Mouse (Mus musculus): Measurements from ENCODE around the gene Trp53. TPM values are rescaled to one million over a fixed set of nuclear protein-coding genes. Genes with fewer than 3 reads are reported as not detected.
"Not testable (repeated sequence)": the region's sequence is repeated elsewhere in the genome, so short reads cannot be mapped to it uniquely, and the experiment has no call there.

Gene Trp53
- polyA plus RNA-seq, 1 experiment from 2014 or later: 166 TPM

DNA sequence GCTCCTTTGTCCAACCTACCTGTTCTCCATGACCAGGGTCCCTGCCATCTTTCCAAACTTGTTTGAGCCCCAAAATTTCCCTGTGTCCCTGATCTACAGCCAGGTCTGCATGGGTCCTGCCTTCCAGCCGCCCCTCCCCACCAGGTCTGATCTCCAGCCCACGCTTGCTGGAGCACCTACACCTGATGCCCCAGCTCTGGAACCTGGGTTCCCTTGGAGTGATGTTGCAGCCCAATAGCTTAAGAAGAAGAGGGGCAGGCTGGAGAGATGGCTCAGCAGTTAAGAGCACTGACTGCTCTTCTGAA lies 26.3 kb downstream of the Trp53 start:
- WGBS: 67% methylated on average over 2 of the region's 2 CpGs
- Histone ChIP-seq H3K4me3 (peak overlapping the region; percentile 71), H3K27ac (replicated peaks) (peak overlapping the region; percentile 83), H3K9me3 (replicated peaks) (no peaks in the 10 kb centered on the region), H3K27me3 (ENCODE audit: low read depth, poor library complexity, severe bottlenecking) (peaks cover 38% of the 10 kb centered on the region), H3K36me3 (no peaks in the 10 kb centered on the region), H3K4me1 (peaks cover 21% of the 10 kb centered on the region)
- no peak for DNase-seq (ENCODE audit: low spot score)

DNA sequence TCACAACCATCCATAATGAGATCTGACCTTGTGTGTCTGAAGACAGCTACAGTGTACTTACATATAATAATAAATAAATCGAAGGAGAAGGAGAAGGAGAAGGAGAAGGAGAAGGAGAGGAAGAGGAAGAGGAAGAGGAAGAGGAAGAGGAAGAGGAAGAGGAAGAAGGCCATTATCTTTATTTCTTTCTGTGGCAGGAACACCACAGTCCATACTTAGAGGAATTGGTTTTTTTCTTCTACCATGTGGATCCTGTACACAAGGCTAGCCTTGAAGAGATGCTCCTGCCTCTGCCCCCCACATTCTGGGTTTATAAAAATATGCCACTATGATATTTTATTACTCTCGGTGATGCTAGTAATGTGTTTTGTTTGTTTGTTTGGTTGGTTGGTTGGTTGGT lies 26.7 kb downstream of the Trp53 start:
- H3K27me3 ChIP-seq (ENCODE audit: low read depth, poor library complexity, severe bottlenecking): peaks cover 38% of the 10 kb centered on the region

DNA sequence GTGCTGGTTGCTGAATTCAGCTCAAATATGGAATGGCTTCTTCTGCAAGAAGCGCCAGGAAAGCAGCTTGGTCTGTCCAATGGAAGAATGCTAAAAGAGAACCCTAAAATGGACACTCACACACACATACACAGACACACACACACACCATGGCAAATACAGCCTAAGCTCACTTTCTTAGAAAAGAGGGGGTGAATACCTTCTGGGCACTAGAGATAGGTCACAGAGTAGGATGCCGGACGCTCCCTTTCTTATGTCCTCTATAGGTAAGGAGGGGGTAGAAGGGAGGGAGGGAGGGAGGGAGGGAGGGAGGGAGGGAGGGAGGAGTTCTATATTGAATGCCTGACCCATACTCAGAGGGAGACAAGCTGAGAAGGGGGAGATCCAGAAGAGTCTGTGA lies 28.4 kb downstream of the Trp53 start:
- no peak overlapping the region for H3K27ac ChIP-seq (replicated peaks)
- 94% methylated on average over 3 of the region's 3 CpGs for WGBS

More for the DNA sequence above, 26.7 kb downstream of the Trp53 start:
- H3K4me3 ChIP-seq: 0 out of 2 replicates have a peak overlapping the region, but pooled peaks have one; percentile 71
- WGBS: 84% methylated on average over 2 of the region's 2 CpGs
- no peaks in the 10 kb centered on the region for H3K36me3 ChIP-seq
- peaks cover 21% of the 10 kb centered on the region for H3K4me1 ChIP-seq
- no peak for DNase-seq (ENCODE audit: low spot score)
- no peak overlapping the region for H3K27ac ChIP-seq (replicated peaks)
- no peaks in the 10 kb centered on the region for H3K9me3 ChIP-seq (replicated peaks)

DNA sequence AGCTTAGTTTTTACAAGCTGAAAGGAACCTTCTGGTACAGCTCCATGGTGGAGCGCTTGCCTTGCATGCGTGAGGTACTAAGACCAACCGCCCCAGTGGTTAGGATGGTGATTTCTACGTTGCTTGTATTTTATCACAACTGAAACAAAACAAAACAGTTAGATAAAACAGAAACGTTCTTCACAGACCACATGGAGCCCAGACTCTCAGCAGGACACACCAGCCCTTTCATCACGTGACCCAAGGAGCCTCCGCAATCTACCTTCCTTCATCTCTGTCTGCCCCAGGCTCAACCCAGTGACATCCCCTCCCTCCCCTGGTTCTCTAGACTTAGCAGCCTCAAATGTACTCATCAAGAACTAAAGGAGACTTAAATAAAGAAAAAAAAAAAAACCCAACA lies 29.3 kb downstream of the Trp53 start:
- 65% methylated on average over 7 of the region's 7 CpGs for WGBS
- Histone ChIP-seq H3K9me3 (replicated peaks) (no peaks in the 10 kb centered on the region), H3K4me3 (no peak overlapping the region), H3K36me3 (no peaks in the 10 kb centered on the region), H3K27ac (replicated peaks) (no peak overlapping the region), H3K4me1 (peaks cover 29% of the 10 kb centered on the region), H3K27me3 (ENCODE audit: low read depth, poor library complexity, severe bottlenecking) (peaks cover 16% of the 10 kb centered on the region)
- DNase-seq (ENCODE audit: low spot score): no peak

More for the DNA sequence above, 28.4 kb downstream of the Trp53 start:
- no peak for DNase-seq (ENCODE audit: low spot score)
- no peaks in the 10 kb centered on the region for H3K36me3 ChIP-seq
- H3K9me3 ChIP-seq (replicated peaks): no peaks in the 10 kb centered on the region
- H3K27me3 ChIP-seq (ENCODE audit: low read depth, poor library complexity, severe bottlenecking): peaks cover 23% of the 10 kb centered on the region
- H3K4me1 ChIP-seq: peaks cover 25% of the 10 kb centered on the region
- no peak overlapping the region for H3K4me3 ChIP-seq

DNA sequence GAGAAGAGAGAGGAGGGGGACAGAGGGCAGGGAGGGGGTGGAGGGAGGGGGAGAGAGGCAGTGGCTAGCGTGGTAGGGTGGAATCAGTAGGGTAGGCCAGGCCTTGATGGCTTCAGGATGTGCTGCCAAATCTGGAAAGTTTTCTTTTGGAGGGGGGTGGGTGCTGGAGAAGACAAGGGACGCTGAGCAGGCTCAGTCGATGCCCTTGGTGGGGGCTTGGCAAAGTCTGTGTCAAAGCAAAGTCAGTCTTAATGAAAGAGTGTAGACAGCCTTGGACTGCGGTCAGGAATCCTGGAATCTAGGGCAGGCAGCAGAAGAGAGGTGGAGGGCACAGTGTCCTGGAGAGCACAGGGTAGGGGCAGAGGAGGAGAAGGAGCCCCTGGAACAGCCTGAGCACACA lies 30.7 kb downstream of the Trp53 start:
- DNase-seq (ENCODE audit: low spot score): no peak

DNA sequence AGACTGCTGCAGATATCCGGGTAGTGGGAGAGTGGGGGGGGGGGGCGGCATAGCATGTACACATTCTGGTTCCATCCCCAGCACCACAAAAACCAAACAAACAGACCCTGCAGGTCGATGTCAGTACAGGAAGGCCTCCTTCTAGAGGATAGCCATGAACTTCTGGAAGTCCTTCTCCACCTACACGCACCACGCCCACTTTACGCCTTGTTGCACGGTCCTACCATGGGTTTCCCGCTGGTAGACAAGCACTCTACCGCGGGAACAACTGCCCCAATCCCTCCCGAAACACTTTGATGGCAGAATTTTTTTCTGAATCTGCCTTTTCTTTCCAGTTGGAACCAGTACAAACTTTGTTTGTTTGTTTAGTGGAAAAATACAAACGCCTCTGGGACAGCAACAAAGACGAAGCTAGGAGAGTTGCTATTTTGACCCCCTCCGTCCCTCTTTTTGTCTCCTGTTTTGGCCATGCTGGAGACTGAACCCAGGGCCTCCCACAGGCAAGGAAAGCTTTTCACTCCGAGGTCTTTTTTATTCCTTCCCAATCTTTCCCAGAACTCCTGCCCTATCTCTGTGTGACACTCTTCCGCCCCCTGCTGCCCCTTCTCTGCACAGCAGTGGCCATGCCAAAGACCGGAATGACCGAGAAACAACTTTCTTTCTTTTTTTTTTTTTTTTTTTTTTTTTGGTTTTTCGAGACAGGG lies 33.5 kb downstream of the Trp53 start:
- 6% methylated on average over 19 of the region's 19 CpGs for WGBS
- H3K27ac ChIP-seq (replicated peaks): peak overlapping the region; percentile 78
- peak overlapping the region; percentile 36 for H3K4me3 ChIP-seq

More for the DNA sequence above, 30.7 kb downstream of the Trp53 start:
- Histone ChIP-seq H3K27me3 (ENCODE audit: low read depth, poor library complexity, severe bottlenecking) (peaks cover 19% of the 10 kb centered on the region), H3K4me1 (peaks cover 17% of the 10 kb centered on the region), H3K4me3 (no peak overlapping the region), H3K27ac (replicated peaks) (no peak overlapping the region), H3K36me3 (no peaks in the 10 kb centered on the region), H3K9me3 (replicated peaks) (no peaks in the 10 kb centered on the region)
- 67% methylated on average over 4 of the region's 4 CpGs for WGBS

DNA sequence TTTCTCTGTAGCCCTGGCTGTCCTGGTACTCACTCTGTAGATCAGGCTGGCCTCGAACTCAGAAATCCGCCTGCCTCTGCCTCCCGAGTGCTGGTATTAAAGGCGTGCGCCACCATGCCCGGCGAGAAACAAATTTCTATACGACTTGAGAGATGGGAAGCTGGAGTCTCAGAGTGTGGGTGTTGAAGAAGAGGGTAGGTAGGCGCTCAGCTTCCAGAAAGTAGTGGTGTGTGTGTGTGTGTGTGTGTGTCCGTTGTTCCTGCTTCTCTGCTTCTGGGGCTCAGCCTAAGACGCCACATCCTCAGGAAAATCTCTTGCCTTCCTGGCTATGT lies 34.1 kb downstream of the Trp53 start:
- peak overlapping the region; percentile 36 for H3K4me3 ChIP-seq
- H3K36me3 ChIP-seq; H3K9me3 ChIP-seq (replicated peaks); DNase-seq (ENCODE audit: low spot score): not testable (repeated sequence)
- H3K27me3 ChIP-seq (ENCODE audit: low read depth, poor library complexity, severe bottlenecking): peaks cover 29% of the 10 kb centered on the region
- peak overlapping the region; percentile 78; the same call in 1 of the 2 replicates for H3K27ac ChIP-seq (replicated peaks)
- H3K4me1 ChIP-seq: peaks cover 20% of the 10 kb centered on the region
- 53% methylated on average over 11 of the region's 11 CpGs for WGBS

More for the DNA sequence above, 33.5 kb downstream of the Trp53 start:
- H3K36me3 ChIP-seq: no peaks in the 10 kb centered on the region
- peak; percentile 84 for DNase-seq (ENCODE audit: low spot score)
- H3K27me3 ChIP-seq (ENCODE audit: low read depth, poor library complexity, severe bottlenecking): peaks cover 29% of the 10 kb centered on the region
- no peaks in the 10 kb centered on the region for H3K9me3 ChIP-seq (replicated peaks)
- H3K4me1 ChIP-seq: peaks cover 20% of the 10 kb centered on the region

DNA sequence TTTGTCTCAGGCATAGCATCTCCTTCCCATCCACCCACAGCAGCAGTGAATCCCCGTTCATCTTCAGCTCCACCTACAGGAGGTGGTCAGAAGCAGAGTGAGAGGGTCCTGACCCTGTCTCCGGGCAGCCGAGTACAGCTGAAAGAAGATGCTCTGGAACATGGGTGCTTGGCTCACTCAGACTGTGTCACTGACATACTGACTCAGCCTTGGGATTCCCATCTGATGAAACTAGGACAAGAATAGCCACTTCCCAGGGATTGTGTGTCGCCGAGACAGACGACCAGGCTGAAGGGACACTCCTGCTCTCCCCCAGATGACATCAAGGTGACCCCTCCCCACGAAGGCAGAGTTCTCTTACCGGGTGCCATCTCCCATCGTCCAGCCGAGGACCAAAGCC lies 36.6 kb downstream of the Trp53 start:
- Histone ChIP-seq H3K27ac (replicated peaks) (no peak overlapping the region), H3K4me3 (no peak overlapping the region), H3K4me1 (peaks cover 25% of the 10 kb centered on the region), H3K36me3 (no peaks in the 10 kb centered on the region), H3K9me3 (replicated peaks) (no peaks in the 10 kb centered on the region), H3K27me3 (ENCODE audit: low read depth, poor library complexity, severe bottlenecking) (peaks cover 29% of the 10 kb centered on the region)
- no peak for DNase-seq (ENCODE audit: low spot score)
- 49% methylated on average over 10 of the region's 10 CpGs for WGBS

DNA sequence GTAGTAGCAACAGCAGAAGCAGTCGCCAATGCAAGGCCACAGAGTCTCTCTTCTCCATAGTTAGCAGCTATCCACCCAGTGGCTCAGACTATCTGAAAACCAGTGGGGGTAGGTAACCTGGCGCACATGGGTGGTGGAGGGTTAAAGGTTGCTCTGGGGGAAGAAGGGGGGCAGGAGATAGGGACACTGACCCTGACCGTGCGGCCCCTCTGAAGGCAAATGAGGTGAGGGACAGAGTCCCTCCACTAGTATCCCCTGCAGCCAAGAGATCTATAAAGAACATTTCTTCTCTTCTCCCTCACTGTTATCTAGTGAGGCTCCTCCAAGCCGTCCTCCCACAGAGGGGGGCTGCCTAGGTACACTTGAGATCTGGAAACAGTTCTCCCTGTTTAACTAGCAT lies 37.6 kb downstream of the Trp53 start, which contains the start of gene Shbg:
Gene Shbg (minus strand): TSS at position 101 of the 400 bp plus-strand sequence.
- Histone ChIP-seq H3K27ac (replicated peaks) (no peak within 1 kb of the TSS), H3K4me3 (no peak within 1 kb of the TSS)
- 74% methylated on average over 5 of the region's 5 CpGs for WGBS

DNA sequence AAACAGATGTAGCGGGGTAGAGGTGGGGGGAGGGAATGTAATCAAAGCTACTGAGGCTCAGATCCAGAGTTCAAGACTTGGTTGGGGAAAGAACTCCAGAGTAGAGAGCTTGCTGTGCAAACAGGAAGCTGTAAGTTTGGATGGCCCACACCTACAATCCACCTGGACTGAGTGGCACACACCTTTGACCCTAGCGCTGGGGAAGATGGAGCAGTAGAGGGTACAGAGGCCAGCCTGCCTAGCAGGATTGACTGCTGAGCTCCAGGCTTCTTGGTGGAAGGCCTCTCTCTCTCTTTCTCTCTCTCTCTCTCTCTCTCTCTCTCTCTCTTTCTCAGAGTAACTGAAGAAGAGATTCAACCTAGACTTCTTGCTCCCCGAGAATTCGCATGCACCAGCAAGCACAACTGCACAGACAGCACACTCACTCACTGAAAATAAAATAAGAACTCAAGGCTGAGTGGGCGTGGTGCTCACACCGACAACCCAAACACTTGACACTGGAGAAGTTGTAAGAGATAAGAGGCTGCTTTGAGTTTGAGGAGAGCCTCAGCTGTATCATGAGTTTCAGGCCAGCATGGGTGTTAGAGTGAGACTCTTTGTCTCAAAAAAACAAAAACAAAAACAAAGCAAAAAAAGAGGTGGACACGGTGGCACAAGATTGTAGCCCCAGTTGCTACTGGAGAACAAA lies 40.4 kb downstream of the Trp53 start:
- WGBS: 89% methylated on average over 7 of the region's 7 CpGs
- no peaks in the 10 kb centered on the region for H3K9me3 ChIP-seq (replicated peaks)
- no peak for DNase-seq (ENCODE audit: low spot score)

More for the DNA sequence above, 37.6 kb downstream of the Trp53 start, which contains the start of gene Shbg:
- H3K9me3 ChIP-seq (replicated peaks): no peaks in the 10 kb centered on the region
- H3K27me3 ChIP-seq (ENCODE audit: low read depth, poor library complexity, severe bottlenecking): peaks cover 29% of the 10 kb centered on the region
- H3K36me3 ChIP-seq: no peaks in the 10 kb centered on the region
- H3K4me1 ChIP-seq: peaks cover 35% of the 10 kb centered on the region
- DNase-seq (ENCODE audit: low spot score): no peak

DNA sequence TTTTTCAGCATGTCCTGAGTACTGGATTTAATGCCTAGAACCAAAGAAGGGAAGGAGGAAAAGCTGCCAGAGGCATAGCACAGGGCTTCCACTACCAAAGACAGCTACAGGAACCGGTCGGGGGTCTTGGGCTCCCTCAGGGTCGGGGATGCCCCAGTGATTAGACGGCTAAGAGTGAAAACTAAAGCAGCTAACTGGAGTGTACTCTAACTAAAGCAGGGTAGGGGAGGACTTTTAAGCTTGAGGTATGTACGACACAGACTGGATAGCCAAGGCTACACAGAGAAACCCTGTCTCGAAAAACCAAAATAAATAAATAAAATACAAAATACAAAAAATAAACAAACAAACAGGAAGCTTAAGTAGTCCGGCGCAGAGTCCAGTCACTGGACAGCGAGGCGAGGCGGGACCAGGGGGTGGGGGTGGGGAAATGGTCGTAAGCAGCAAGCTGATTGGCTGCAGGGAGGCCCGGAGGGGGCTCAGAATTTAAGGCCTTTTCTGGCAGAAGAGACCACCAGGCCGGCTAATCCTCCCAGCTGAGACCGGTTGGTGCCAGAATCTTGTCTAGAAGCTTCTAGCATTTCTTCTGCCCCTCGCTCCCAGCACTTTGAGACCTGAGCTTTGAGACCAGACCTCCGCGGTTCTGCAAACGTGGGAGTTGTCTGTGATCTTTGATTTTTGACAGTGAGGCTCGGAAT lies 41.6 kb downstream of the Trp53 start, which contains the start of gene Sat2:
Gene Sat2 (plus strand): TSS at position 454 of the 698 bp plus-strand sequence.
- H3K4me1 ChIP-seq: peaks cover 29% of the 10 kb centered on the region
- peak; percentile 87 for DNase-seq (ENCODE audit: low spot score)
- 2% methylated on average over 20 of the region's 20 CpGs for WGBS
- H3K27me3 ChIP-seq (ENCODE audit: low read depth, poor library complexity, severe bottlenecking): peaks cover 10% of the 10 kb centered on the region; the same call in 1 of the 2 replicates
- H3K9me3 ChIP-seq (replicated peaks): no peaks in the 10 kb centered on the region
- no peaks in the 10 kb centered on the region for H3K36me3 ChIP-seq
- H3K27ac ChIP-seq (replicated peaks): peak within 1 kb of the TSS; percentile 93
- peak within 1 kb of the TSS; percentile 59 for H3K4me3 ChIP-seq

More for the DNA sequence above, 40.4 kb downstream of the Trp53 start:
- no peak overlapping the region for H3K4me3 ChIP-seq
- H3K27ac ChIP-seq (replicated peaks): peak overlapping the region; percentile 93; the same call in 1 of the 2 replicates
- no peaks in the 10 kb centered on the region for H3K36me3 ChIP-seq
- H3K27me3 ChIP-seq (ENCODE audit: low read depth, poor library complexity, severe bottlenecking): peaks cover 18% of the 10 kb centered on the region
- H3K4me1 ChIP-seq: peaks cover 29% of the 10 kb centered on the region

DNA sequence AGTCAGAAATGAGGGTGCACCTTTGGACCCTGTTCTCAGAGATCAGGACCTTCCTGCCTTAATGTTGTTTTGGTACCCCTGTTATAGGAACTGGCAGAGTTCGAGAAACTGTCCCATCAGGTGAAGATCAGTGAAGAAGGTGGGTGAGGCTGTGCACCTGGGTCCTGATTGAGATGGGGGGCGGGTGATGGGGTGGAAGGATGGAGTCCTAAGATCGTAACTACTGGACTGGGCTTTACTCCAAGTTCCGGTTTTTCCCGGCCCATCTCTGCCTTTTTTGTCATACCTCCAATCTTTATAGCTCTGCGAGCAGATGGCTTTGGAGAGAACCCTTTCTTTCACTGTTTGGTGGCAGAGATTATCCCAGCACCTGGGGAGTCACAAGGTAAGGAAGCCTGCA lies 42.2 kb downstream of the Trp53 start:
- Histone ChIP-seq H3K36me3 (no peaks in the 10 kb centered on the region), H3K4me1 (peaks cover 29% of the 10 kb centered on the region), H3K27me3 (ENCODE audit: low read depth, poor library complexity, severe bottlenecking) (peaks cover 9% of the 10 kb centered on the region; the same call in 1 of the 2 replicates), H3K9me3 (replicated peaks) (no peaks in the 10 kb centered on the region), H3K4me3 (peak overlapping the region; percentile 59), H3K27ac (replicated peaks) (peak overlapping the region; percentile 93)
- no peak for DNase-seq (ENCODE audit: low spot score)
- WGBS: 60% methylated on average over 6 of the region's 6 CpGs

All from midbrain, embryonic 10.5 days (tissue).